Mouse (Mus musculus) G1E (cell line): ENCODE data around the gene Arid3a. TPM values are rescaled to one million over a fixed set of nuclear protein-coding genes. Genes with fewer than 3 reads are reported as not detected.

Experiments used
- ATAC-seq: 2 replicates; pipeline ENCODE4 v1.8.0; 2016; ENCODE audit warnings: mild to moderate bottlenecking; ENCODE audit not compliant: insufficient number of reproducible peaks, poor library complexity, low FRiP score, severe bottlenecking; ENCODE audit errors: extremely low read depth
- DNase-seq: peaks from one replicate; pipeline ENCODE4 v3.0.0; 2012; ENCODE audit warnings: low spot score
- H3K27me3 ChIP-seq: 2 replicates; pipeline ENCODE4 v1.6.1; 2012; ENCODE audit warnings: mild to moderate bottlenecking, low read length, inconsistent platforms; ENCODE audit not compliant: insufficient read depth
- H3K36me3 ChIP-seq: replicated peaks from 2 replicates; pipeline ENCODE3; 2012; ENCODE audit warnings: mild to moderate bottlenecking, inconsistent platforms
- H3K4me1 ChIP-seq: 2 replicates; pipeline ENCODE4 v1.6.1; 2012; ENCODE audit warnings: low read depth, low read length, inconsistent platforms, mixed read lengths; ENCODE audit not compliant: insufficient read depth
- H3K4me3 ChIP-seq: 2 replicates; pipeline ENCODE4 v1.5.1; 2012; ENCODE audit warnings: low read depth, mild to moderate bottlenecking, inconsistent platforms, low read length, moderate library complexity, mixed read lengths
- H3K9me3 ChIP-seq: replicated peaks from 2 replicates; pipeline ENCODE4 v1.6.1; 2012; ENCODE audit warnings: inconsistent platforms
- CTCF ChIP-seq: IDR thresholded peaks from 2 replicates; pipeline ENCODE4 v1.5.1; 2012; ENCODE audit warnings: low read depth, low read length, inconsistent platforms, mixed read lengths
- GATA1 ChIP-seq: IDR thresholded peaks from 2 replicates; pipeline ENCODE4 v1.6.1; 2012; ENCODE audit warnings: borderline replicate concordance, low read length, inconsistent platforms, mixed read lengths
- GATA2 ChIP-seq: IDR thresholded peaks from 2 replicates; pipeline ENCODE4 v1.6.1; 2012; ENCODE audit warnings: low read depth, low read length, inconsistent platforms, borderline replicate concordance
- POLR2AphosphoS5 ChIP-seq: IDR thresholded peaks from 2 replicates; pipeline ENCODE4 v1.6.1; 2012; ENCODE audit warnings: low read depth, low read length, inconsistent platforms; ENCODE audit not compliant: insufficient replicate concordance
- TAL1 ChIP-seq: conservative IDR thresholded peaks from 2 replicates; pipeline ENCODE4 v1.6.1; 2012; ENCODE audit warnings: low read depth, low read length, inconsistent platforms, mixed read lengths
- polyA plus RNA-seq: library from polyadenylated mRNA; stranded (reverse); fragments of >175 nt; gene quantifications from 2 replicates; pipeline ENCODE4 v1.2.3, GENCODE M21; 2012
- total RNA-seq, 2 experiments: library from RNA; stranded (forward) in 1 of 2; stranded (reverse) in 1 of 2; fragments of 200-1000 nt in 1 of 2; fragments of >200 nt in 1 of 2; fragmentation: Nextera tagmentation in 1 of 2; gene quantifications; 2 replicates each; pipeline ENCODE4 v1.2.3; 2014 to 2017

Arid3a gene
- total and polyA plus RNA-seq, 3 experiments: 32.8 to 164 (median 35.4) TPM

GRCm38 (mm10) chr10:79929967-79930825 lies 3.4 kb downstream of the Arid3a start:
- ATAC-seq (no peak), DNase-seq (no peak)
- H3K4me1 ChIP-seq: peaks cover 77% of the 10 kb centered on the region
- TF ChIP-seq GATA1 (no peak), GATA2 (no peak), CTCF (no peak), POLR2AphosphoS5 (no peak), TAL1 (no peak)
- H3K36me3 ChIP-seq: peaks cover 61% of the 10 kb centered on the region
- H3K9me3 ChIP-seq: no peaks in the 10 kb centered on the region
- H3K27me3 ChIP-seq: no peaks in the 10 kb centered on the region
- H3K4me3 ChIP-seq: no peak overlapping the region; the same call in 1 of the 2 replicates

DNA sequence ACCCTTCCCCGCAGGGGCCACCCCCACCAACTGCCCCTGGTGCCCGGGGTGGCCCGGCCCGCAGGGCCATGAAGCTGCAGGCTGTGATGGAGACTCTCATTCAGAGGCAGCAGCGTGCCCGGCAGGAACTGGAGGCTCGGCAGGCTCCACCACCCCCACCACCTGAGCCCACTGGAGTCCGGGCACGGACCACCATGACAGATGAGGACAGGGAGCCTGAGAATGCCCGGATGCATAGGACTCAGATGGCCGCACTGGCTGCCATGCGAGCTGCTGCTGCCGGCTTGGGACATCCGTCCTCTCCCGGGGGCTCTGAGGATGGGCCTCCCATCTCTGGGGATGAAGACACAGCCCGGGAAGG lies 4.0 kb downstream of the Arid3a start:
- Histone ChIP-seq H3K9me3 (no peaks in the 10 kb centered on the region), H3K4me3 (no peak overlapping the region; the same call in 1 of the 2 replicates), H3K36me3 (peaks cover 67% of the 10 kb centered on the region), H3K4me1 (peaks cover 79% of the 10 kb centered on the region), H3K27me3 (no peaks in the 10 kb centered on the region)
- TF ChIP-seq GATA2 (no peak), TAL1 (no peak), GATA1 (no peak)
- DNase-seq (no peak), ATAC-seq (no peak)

- DNase-seq: no peak
- no peak overlapping the region for H3K4me3 ChIP-seq
- H3K36me3 ChIP-seq: peaks cover 77% of the 10 kb centered on the region
- peaks cover 80% of the 10 kb centered on the region for H3K4me1 ChIP-seq
- no peak for TF ChIP-seq POLR2AphosphoS5
- no peaks in the 10 kb centered on the region for H3K27me3 ChIP-seq
- no peaks in the 10 kb centered on the region for H3K9me3 ChIP-seq
- no peak for ATAC-seq
Measured at GRCm38 (mm10) chr10:79931797-79932196, 5.0 kb downstream of the Arid3a start.

GRCm38 (mm10) chr10:79932736-79933135 lies 5.9 kb downstream of the Arid3a start:
- TF ChIP-seq POLR2AphosphoS5 (no peak), TAL1 (no peak), CTCF (no peak), GATA1 (no peak), GATA2 (no peak)
- no peak for ATAC-seq
- peaks cover 86% of the 10 kb centered on the region for H3K36me3 ChIP-seq

GRCm38 (mm10) chr10:79933145-79933679 lies 6.4 kb downstream of the Arid3a start:
- Histone ChIP-seq H3K9me3 (no peaks in the 10 kb centered on the region), H3K27me3 (no peaks in the 10 kb centered on the region), H3K4me3 (no peak overlapping the region), H3K4me1 (peaks cover 94% of the 10 kb centered on the region), H3K36me3 (peaks cover 91% of the 10 kb centered on the region)
- TF ChIP-seq POLR2AphosphoS5 (no peak), CTCF (no peak), GATA2 (no peak), TAL1 (no peak), GATA1 (no peak)
- DNase-seq (no peak), ATAC-seq (no peak)

More at GRCm38 (mm10) chr10:79932736-79933135, 5.9 kb downstream of the Arid3a start:
- no peaks in the 10 kb centered on the region for H3K9me3 ChIP-seq
- peaks cover 89% of the 10 kb centered on the region for H3K4me1 ChIP-seq
- no peak for DNase-seq
- peak overlapping the region; percentile 8; the same call in 1 of the 2 replicates for H3K4me3 ChIP-seq
- no peaks in the 10 kb centered on the region for H3K27me3 ChIP-seq

DNA sequence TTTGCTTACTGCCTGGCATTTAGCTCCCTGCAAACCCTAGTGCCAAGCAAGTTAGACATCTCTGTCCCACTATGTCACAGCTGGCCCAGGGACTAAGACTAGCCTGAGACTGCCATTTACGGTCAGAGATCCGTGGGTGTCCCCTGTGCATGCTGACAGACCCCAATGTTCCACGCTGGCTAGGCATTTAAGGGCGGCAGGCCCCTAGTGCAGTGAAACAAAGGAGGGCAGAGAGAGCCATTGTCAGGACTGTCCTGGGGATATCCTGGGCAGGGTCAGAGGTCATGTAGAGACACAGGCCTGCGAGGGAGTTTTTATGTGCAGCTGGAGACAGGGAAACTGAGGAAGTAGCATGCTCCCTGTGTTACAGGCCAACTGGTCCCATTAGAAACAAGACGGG lies 7.0 kb downstream of the Arid3a start:
- no peak for ATAC-seq
- TF ChIP-seq CTCF (no peak), POLR2AphosphoS5 (no peak), GATA1 (no peak), TAL1 (no peak), GATA2 (no peak)
- peaks cover 96% of the 10 kb centered on the region for H3K4me1 ChIP-seq
- H3K36me3 ChIP-seq: peaks cover 98% of the 10 kb centered on the region
- no peak for DNase-seq
- H3K27me3 ChIP-seq: no peaks in the 10 kb centered on the region
- H3K4me3 ChIP-seq: no peak overlapping the region
- H3K9me3 ChIP-seq: no peaks in the 10 kb centered on the region

DNA sequence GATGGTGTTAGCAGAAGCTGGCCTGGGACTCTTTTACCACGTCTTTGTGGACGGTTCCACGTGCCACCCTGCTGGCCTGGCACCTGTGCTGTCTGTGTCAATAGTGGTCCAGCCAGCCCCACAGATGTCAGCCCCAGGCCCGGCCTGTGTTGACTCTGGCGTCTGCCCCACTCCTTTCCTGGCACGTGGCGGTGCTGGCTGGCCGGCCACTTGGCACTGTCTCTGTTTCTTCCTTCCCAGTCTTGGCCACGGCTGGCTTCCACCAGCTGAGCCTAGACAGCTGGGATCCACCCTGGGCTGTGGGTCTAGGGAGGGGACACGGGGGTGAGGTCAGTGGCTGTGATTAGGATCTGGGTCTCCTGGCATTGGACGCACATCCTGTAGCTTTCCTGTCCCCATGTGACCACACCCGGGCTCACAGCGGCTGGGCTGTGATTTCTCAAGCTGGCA lies 7.5 kb downstream of the Arid3a start:
- peak overlapping the region; percentile 33; the same call in 1 of the 2 replicates for H3K4me3 ChIP-seq
- DNase-seq: no peak
- peaks cover 100% of the 10 kb centered on the region for H3K36me3 ChIP-seq
- no peak for TF ChIP-seq TAL1
- TF ChIP-seq GATA2: no peak
- TF ChIP-seq GATA1: no peak
- no peak for TF ChIP-seq CTCF
- TF ChIP-seq POLR2AphosphoS5: no peak
- ATAC-seq: no peak
- no peaks in the 10 kb centered on the region for H3K9me3 ChIP-seq
- peaks cover 96% of the 10 kb centered on the region for H3K4me1 ChIP-seq
- H3K27me3 ChIP-seq: no peaks in the 10 kb centered on the region
